Mouse (Mus musculus) hematopoietic stem cell, adult 5-6 weeks (primary cell): ENCODE results near the gene Atm. TPM values are rescaled to one million over a fixed set of nuclear protein-coding genes. Genes with fewer than 3 reads are reported as not detected.
A peak's percentile ranks its signal among the peaks of the same experiment; 100 is the strongest.

Experiments used
- ATAC-seq, 2 experiments: fragments of 125-278 bp in 1 of 2; replicated peaks in 1 of 2; 2 replicates each; pipeline ENCODE4 v1.8.0; 2016 to 2017; ENCODE audit warnings: inconsistent platforms in 2 of 2, mild to moderate bottlenecking in 2 of 2, moderate number of reproducible peaks in 2 of 2, low read depth in 1 of 2, moderate TSS enrichment in 1 of 2; ENCODE audit not compliant: low FRiP score in 2 of 2, poor library complexity in 2 of 2, severe bottlenecking in 2 of 2, insufficient read depth in 1 of 2, low TSS enrichment in 1 of 2
- total RNA-seq: library from RNA; stranded (forward); fragments of 172-1452, 232-1000 nt; gene quantifications from 2 replicates; pipeline ENCODE4 v1.2.3, GENCODE M21; 2017

The Atm gene
- total RNA-seq, 1 experiment from 2014 or later: 64.8 TPM

DNA sequence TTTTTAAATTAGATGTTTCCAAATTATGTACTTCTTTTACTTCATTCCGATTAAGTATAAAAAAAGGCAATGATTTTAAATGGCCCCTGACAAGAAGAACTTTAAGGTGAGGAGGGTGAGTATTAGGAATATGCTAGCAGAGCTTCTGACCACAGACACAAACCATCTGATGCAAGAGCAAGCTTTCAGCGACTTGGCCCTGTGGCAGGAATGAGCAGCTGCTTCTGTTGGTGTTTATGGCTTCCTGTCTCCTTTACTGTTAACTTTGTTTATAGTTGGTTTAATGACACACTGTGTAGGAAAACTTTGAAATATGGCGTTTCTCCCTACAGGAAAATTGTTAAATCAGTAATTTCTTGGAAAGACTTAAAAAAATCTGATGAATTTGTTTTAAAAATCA is 108.9 kb downstream of the Atm start:
- no peak for ATAC-seq

GRCm38 (mm10) chr9:53426726-53427125 is 109.8 kb downstream of the Atm start:
- ATAC-seq: no peak

- peak; percentile 56 to 69; a peak in 2 of 4 replicates for ATAC-seq
Observed at GRCm38 (mm10) chr9:53422133-53422896, 114.2 kb downstream of the Atm start.

DNA sequence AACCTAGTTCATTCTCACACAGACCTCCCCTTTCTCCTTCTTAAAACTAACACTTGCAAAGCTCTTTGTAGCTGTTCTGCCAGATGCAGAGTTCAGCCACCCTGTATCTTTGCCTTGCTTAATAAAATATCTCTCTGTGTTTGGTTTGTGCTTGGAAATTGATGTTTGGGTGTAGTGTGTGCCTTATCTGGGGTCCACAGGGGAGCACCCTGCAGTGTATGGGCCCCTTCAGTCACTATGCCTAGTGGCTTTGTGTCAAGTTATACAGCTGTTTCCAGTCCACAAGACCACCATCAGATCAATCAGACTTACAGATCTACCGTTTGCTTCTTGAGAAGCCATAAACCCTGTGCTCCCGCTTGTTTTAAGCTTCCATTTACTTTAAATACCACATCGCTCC is 127.1 kb downstream of the Atm start:
- no peak for ATAC-seq

DNA sequence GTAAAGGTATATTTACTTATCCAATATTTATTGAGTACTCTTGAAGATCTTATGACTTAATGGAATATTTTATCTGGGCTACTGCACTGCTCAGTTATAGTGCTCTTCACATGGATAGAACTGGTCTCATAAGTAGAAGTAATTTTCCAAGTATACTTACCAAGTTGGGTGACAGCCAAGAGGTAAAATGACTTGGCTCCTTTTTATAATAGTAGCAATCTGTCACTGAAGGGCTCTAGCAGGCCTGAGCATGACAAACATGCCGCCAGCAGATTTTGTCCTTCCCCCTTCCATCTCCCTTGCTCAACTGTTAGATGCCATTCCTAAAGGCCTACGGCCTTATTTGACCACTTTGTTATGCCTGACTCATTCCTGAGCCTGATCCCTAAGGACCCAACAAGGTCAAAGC is 127.6 kb downstream of the Atm start:
- ATAC-seq: no peak

- ATAC-seq: no peak
Observed at GRCm38 (mm10) chr9:53408548-53408947, 128.0 kb downstream of the Atm start.

GRCm38 (mm10) chr9:53404753-53405722 is 131.5 kb downstream of the Atm start:
- ATAC-seq: peak; percentile 84 to 97

DNA sequence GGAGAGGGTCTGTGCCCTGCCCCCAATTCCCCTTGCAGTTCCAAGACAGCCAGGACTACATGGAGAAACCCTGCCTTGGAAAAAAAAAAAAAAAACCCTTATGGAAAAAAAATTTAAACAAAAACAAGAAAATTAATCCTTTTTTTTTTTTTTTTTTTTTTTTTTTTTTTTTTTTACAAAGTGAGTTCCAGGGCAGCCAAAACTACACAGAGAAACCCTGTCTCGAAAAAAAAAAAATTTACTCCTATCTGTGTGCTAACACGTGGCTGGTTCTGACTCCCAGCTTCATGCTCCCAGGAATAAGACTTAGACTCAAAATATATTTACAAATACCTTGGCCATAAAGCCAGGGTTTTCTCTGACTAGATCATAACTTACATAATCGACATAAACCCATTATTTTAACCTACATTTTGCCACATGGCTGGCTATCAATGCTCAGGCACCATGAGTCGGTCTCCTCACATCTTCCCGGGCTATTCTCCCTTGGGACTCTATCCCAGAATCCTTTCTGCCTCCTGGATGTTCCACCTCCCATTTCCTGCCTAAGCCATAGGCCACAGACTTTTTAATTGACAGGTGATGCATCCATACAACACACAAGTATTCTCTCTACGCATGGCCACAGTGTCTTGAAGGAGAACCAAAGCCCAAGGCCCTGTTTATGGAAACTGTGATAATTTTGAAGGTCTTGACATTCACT is 132.3 kb downstream of the Atm start:
- no peak for ATAC-seq

GRCm38 (mm10) chr9:53402991-53403390 is 133.5 kb downstream of the Atm start:
- no peak for ATAC-seq

GRCm38 (mm10) chr9:53402291-53402711 is 134.2 kb downstream of the Atm start, which contains the start of gene 4930550C14Rik:
TSS of gene 4930550C14Rik (plus strand) at chr9:53402325.
- peak in 1 of 2 experiments; percentile 23; a peak in 1 of 4 replicates for ATAC-seq

DNA sequence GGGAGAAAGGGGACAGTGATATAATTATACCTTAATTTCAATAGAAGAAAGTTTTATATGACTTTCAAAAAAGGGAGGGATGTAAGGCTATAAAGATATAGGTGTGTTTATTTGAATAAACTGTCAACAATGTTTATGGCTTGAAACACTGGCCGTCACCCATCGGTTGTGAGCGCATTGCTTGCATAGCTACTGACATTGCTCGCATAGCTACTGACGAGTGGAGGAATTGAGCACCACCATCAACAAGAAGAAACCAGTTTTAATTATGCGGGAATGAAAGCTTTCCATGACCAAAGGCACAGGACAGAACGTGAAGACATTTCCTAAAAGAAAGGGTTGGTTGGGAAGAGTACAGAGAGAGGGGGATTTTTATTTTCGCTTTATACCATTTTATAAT is 135.4 kb downstream of the Atm start:
- ATAC-seq: no peak

- no peak for ATAC-seq
Observed at GRCm38 (mm10) chr9:53400696-53401095, 135.8 kb downstream of the Atm start.

DNA sequence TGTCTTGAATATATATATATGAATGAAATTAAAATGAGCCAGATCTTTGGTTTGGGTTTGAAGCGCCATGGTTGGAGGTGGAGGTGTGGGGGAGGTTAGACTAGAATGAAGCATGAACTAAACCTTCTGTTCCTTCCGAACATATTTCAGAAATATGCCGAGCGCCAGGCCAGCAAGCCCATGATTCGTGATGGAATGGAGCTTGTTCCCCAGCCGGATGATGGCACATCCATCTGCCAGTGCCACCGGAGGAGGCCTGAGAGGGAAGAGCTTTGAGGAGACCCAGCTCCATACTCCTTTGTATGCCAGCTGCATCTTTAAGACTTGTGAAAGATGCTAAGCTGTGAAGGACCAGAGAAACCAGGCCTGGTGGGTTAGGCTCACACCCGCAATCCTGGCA is 137.0 kb downstream of the Atm start:
- no peak for ATAC-seq

GRCm38 (mm10) chr9:53398388-53398700 is 138.2 kb downstream of the Atm start:
- ATAC-seq: peak; percentile 68 to 70; a peak in 3 of 4 replicates

DNA sequence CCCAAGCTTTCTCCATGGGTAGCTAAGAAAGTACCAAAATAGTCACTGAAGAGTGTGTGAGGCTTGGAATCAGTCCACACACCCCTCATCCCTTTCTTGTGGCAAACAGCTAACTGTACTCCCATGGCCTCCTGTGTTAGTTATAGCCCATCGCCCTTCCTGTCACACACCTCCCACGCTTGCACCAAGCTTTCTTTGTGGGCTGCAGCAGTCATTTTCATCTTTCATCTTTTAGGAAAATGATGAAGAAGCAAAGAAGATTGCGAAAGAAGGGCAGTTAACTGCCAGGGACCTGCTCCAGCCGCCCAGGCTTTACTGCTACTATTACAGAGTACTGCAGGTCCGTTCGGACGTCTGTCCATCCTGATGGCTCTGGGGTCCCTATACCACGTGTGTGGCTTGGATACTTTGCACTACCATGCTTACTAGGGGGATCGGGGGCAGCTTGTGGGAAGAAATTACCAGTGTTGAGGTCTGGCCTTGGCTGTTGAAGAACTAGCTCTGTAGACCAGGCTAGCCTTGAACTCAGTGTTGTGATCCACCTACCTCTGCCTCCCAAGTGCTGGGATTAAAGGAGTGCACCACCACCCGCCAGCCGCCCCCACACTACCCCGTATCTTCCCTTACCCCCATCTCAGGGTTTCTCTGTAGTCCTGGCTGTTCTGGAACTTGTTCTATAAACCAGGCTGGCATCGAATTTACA is 138.7 kb downstream of the Atm start:
- ATAC-seq: no peak

GRCm38 (mm10) chr9:53390136-53390535 is 146.4 kb downstream of the Atm start:
- no peak for ATAC-seq
